ENCODE assay signal across 20 mouse cellular contexts in genomic region chr10:63422736-63422992, GRCm38 (mm10). TPM values are rescaled to one million over a fixed set of nuclear protein-coding genes. Genes with fewer than 3 reads are reported as not detected.
DNase-seq lines count a peak whose midpoint lies in the region; ATAC-seq and TF ChIP-seq lines count a peak whose summit lies in the region.
"Had no signal": no experiment of that assay in that cellular context is flagged by ENCODE, and none has a peak within 500 bp of the region (broad histone marks: within the 10 kb centered on the region; RNA-seq: fewer than 3 reads in every experiment).

No protein-coding gene starts in this region.

- no peaks in the 10 kb centered on the region for H3K9me3 ChIP-seq in heart, embryonic 12.5 days (replicated peaks)
- no peaks in the 10 kb centered on the region for H3K9me3 ChIP-seq in liver, embryonic 12.5 days (replicated peaks)
- H3K9me3 ChIP-seq in liver, postnatal 0 days (ENCODE audit: low read length), result no peaks in the 10 kb centered on the region
- H3K9me3 ChIP-seq in liver, embryonic 15.5 days (replicated peaks), result no peaks in the 10 kb centered on the region
- H3K9me3 ChIP-seq: forebrain, embryonic 15.5 days; midbrain, embryonic 15.5 days had no signal

- TF ChIP-seq EP300 in liver, postnatal 0 days (IDR thresholded peaks at IDR 0.05; ENCODE audit: low read depth), result no peak

- H3K4me3 ChIP-seq in heart, embryonic 12.5 days, result no peak overlapping the region
- H3K4me3 ChIP-seq in liver, embryonic 12.5 days, result no peak overlapping the region
- no peak overlapping the region for H3K4me3 ChIP-seq in liver, postnatal 0 days (ENCODE audit: low read depth, low read length)
- no peak overlapping the region for H3K4me3 ChIP-seq in liver, embryonic 15.5 days (replicated peaks)
- H3K4me3 ChIP-seq: forebrain, embryonic 15.5 days; midbrain, embryonic 15.5 days had no signal

- no peak for TF ChIP-seq CTCF in liver, postnatal 0 days (IDR thresholded peaks at IDR 0.05; ENCODE audit: low read depth)

- peak; percentile 48 for DNase-seq in heart, adult 11 months
- DNase-seq in liver, postnatal 0 days, result no peak
- peak; percentile 50 for DNase-seq in ES-CJ7 (ENCODE audit: low read depth, low spot score)
- no peak for DNase-seq in gastrocnemius, postnatal 36 days
- DNase-seq: cerebellum, adult 9-10 months; embryo, embryonic 11 days had no signal

- H3K4me1 ChIP-seq in heart, embryonic 12.5 days (replicated peaks), result no peaks in the 10 kb centered on the region
- peaks cover 25% of the 10 kb centered on the region for H3K4me1 ChIP-seq in liver, embryonic 12.5 days
- H3K4me1 ChIP-seq in liver, postnatal 0 days (ENCODE audit: insufficient read depth), result peaks cover 3% of the 10 kb centered on the region; the same call in 1 of the 2 replicates
- peaks cover 20% of the 10 kb centered on the region for H3K4me1 ChIP-seq in liver, embryonic 15.5 days (replicated peaks)
- H3K4me1 ChIP-seq: forebrain, embryonic 15.5 days; midbrain, embryonic 15.5 days had no signal

- intact Hi-C loops in gastrocnemius, postnatal 36 days (cut with DNase I), result loop anchor here (5.0 kb wide), 1 partner anchor 150 kb away; no protein-coding TSS in a partner anchor

- H3K4me2 ChIP-seq in heart, embryonic 12.5 days, result no peak overlapping the region
- H3K4me2 ChIP-seq in liver, embryonic 12.5 days, result no peak overlapping the region
- no peak overlapping the region for H3K4me2 ChIP-seq in liver, postnatal 0 days (ENCODE audit: low read depth, low read length)
- no peak overlapping the region for H3K4me2 ChIP-seq in liver, embryonic 15.5 days
- H3K4me2 ChIP-seq: forebrain, embryonic 15.5 days; midbrain, embryonic 15.5 days had no signal

- no peaks in the 10 kb centered on the region for H3K36me3 ChIP-seq in heart, embryonic 12.5 days
- no peaks in the 10 kb centered on the region for H3K36me3 ChIP-seq in liver, embryonic 12.5 days
- H3K36me3 ChIP-seq in liver, postnatal 0 days (replicated peaks; ENCODE audit: insufficient read depth, low read length), result no peaks in the 10 kb centered on the region
- no peaks in the 10 kb centered on the region for H3K36me3 ChIP-seq in liver, embryonic 15.5 days (replicated peaks)
- H3K36me3 ChIP-seq: forebrain, embryonic 15.5 days; midbrain, embryonic 15.5 days had no signal

- H3K27ac ChIP-seq in heart, embryonic 12.5 days (ENCODE audit: poor library complexity, severe bottlenecking), result no peak overlapping the region
- H3K27ac ChIP-seq in liver, embryonic 12.5 days, result 0 out of 2 replicates have a peak overlapping the region, but pooled peaks have one; percentile 81
- H3K27ac ChIP-seq in liver, postnatal 0 days (ENCODE audit: low read depth), result no peak overlapping the region
- 0 out of 2 replicates have a peak overlapping the region, but pooled peaks have one; percentile 68 for H3K27ac ChIP-seq in liver, embryonic 15.5 days (replicated peaks)
- H3K27ac ChIP-seq: forebrain, embryonic 15.5 days; midbrain, embryonic 15.5 days had no signal

- 81% methylated on average over 5 of the region's 5 CpGs for WGBS in heart, embryonic 12.5 days
- 80% methylated on average over 5 of the region's 5 CpGs for WGBS in liver, embryonic 12.5 days (ENCODE audit: insufficient replicate concordance)
- WGBS in liver, postnatal 0 days (ENCODE audit: insufficient replicate concordance), result 79% methylated on average over 5 of the region's 5 CpGs
- 72% methylated on average over 5 of the region's 5 CpGs for WGBS in liver, embryonic 15.5 days (ENCODE audit: insufficient replicate concordance)

- H3K9ac ChIP-seq in heart, embryonic 12.5 days, result no peak overlapping the region
- no peak overlapping the region for H3K9ac ChIP-seq in liver, embryonic 12.5 days
- no peak overlapping the region for H3K9ac ChIP-seq in liver, postnatal 0 days (replicated peaks)
- no peak overlapping the region for H3K9ac ChIP-seq in liver, embryonic 15.5 days
- H3K9ac ChIP-seq: forebrain, embryonic 15.5 days; midbrain, embryonic 15.5 days had no signal

- ATAC-seq in heart, embryonic 12.5 days (ENCODE audit: insufficient number of reproducible peaks, low FRiP score), result no peak
- no peak for ATAC-seq in liver, embryonic 12.5 days
- no peak for ATAC-seq in liver, postnatal 0 days
- ATAC-seq in liver, embryonic 15.5 days (ENCODE audit: insufficient read depth), result no peak
- ATAC-seq: forebrain, embryonic 15.5 days; hindbrain, embryonic 16.5 days; midbrain, embryonic 15.5 days had no signal

- no peaks in the 10 kb centered on the region for H3K27me3 ChIP-seq in heart, embryonic 12.5 days (replicated peaks)
- H3K27me3 ChIP-seq in liver, embryonic 12.5 days (replicated peaks), result no peaks in the 10 kb centered on the region; the same call in 1 of the 2 replicates
- no peaks in the 10 kb centered on the region for H3K27me3 ChIP-seq in liver, postnatal 0 days (ENCODE audit: insufficient read depth, low read length)
- no peaks in the 10 kb centered on the region for H3K27me3 ChIP-seq in liver, embryonic 15.5 days
- H3K27me3 ChIP-seq: forebrain, embryonic 15.5 days; midbrain, embryonic 15.5 days had no signal

RNA-seq across cellular contexts. Expression of gene Gm7075, which starts 1.1 kb away (rescaled TPM):
- polyA plus RNA-seq in heart, embryonic 12.5 days (2016; fragmentation: Nextera tagmentation; extraction: Ambion mirVana), result 0.53 TPM in 1 of 2 replicates, not detected in the other
- not detected in 2 replicates for polyA plus RNA-seq in liver, embryonic 12.5 days (2016; fragmentation: Nextera tagmentation; extraction: Ambion mirVana)
- polyA plus RNA-seq in liver, postnatal 0 days (2015; fragmentation: Nextera tagmentation; extraction: Ambion mirVana), result not detected in 2 replicates
- not detected in 2 replicates for polyA plus RNA-seq in liver, embryonic 15.5 days (2015; fragmentation: Nextera tagmentation; extraction: Ambion mirVana)
- total RNA-seq in gastrocnemius, postnatal 36 days (2021), result not detected
- total RNA-seq: adrenal gland, postnatal 14 days; gastrocnemius, adult 18-20 months; layer of hippocampus, postnatal 25 days; left cerebral cortex, postnatal 25 days; liver, adult 2 months had no signal
- polyA plus RNA-seq: forebrain, embryonic 15.5 days; hindbrain, embryonic 16.5 days; large intestine, adult 2 months; liver, adult 2 months; midbrain, embryonic 15.5 days; neural tube, embryonic 14.5 days; stomach, embryonic 16.5 days had no signal

RNA-seq across cellular contexts. Expression of gene Ctnna3, which starts 7.2 kb away (rescaled TPM):
- polyA plus RNA-seq in heart, embryonic 12.5 days (2016; fragmentation: Nextera tagmentation; extraction: Ambion mirVana), result 24.0 and 27.3 TPM in 2 replicates
- 0.05 and 0.08 TPM in 2 replicates for polyA plus RNA-seq in liver, embryonic 12.5 days (2016; fragmentation: Nextera tagmentation; extraction: Ambion mirVana)
- 0.05 TPM in 1 of 2 replicates, not detected in the other for polyA plus RNA-seq in liver, postnatal 0 days (2015; fragmentation: Nextera tagmentation; extraction: Ambion mirVana)
- polyA plus RNA-seq in liver, embryonic 15.5 days (2015; fragmentation: Nextera tagmentation; extraction: Ambion mirVana), result 0.03 and 0.12 TPM in 2 replicates
- 10 to 100 TPM; 17.1 to 18.3 TPM for total RNA-seq in gastrocnemius, postnatal 36 days (2021)
- polyA plus RNA-seq: liver, adult 2 months had no signal

RNA-seq across cellular contexts. Expression of gene Dnajc12, which starts 40.4 kb away (rescaled TPM):
- polyA plus RNA-seq in heart, embryonic 12.5 days (2016; fragmentation: Nextera tagmentation; extraction: Ambion mirVana), result 7.7 and 8.2 TPM in 2 replicates
- polyA plus RNA-seq in liver, embryonic 12.5 days (2016; fragmentation: Nextera tagmentation; extraction: Ambion mirVana), result 13.0 and 14.2 TPM in 2 replicates
- 14.8 and 15.4 TPM in 2 replicates for polyA plus RNA-seq in liver, postnatal 0 days (2015; fragmentation: Nextera tagmentation; extraction: Ambion mirVana)
- polyA plus RNA-seq in liver, embryonic 15.5 days (2015; fragmentation: Nextera tagmentation; extraction: Ambion mirVana), result 14.8 and 16.7 TPM in 2 replicates
- total RNA-seq in gastrocnemius, postnatal 36 days (2021), result 10 to 100 TPM; 17.2 to 17.3 TPM

RNA-seq across cellular contexts. Expression of gene Sirt1, which starts 41.2 kb away (rescaled TPM):
- polyA plus RNA-seq in heart, embryonic 12.5 days (2016; fragmentation: Nextera tagmentation; extraction: Ambion mirVana), result 4.7 and 4.8 TPM in 2 replicates
- polyA plus RNA-seq in liver, embryonic 12.5 days (2016; fragmentation: Nextera tagmentation; extraction: Ambion mirVana), result 6.0 and 7.5 TPM in 2 replicates
- polyA plus RNA-seq in liver, postnatal 0 days (2015; fragmentation: Nextera tagmentation; extraction: Ambion mirVana), result 2.8 and 3.1 TPM in 2 replicates
- polyA plus RNA-seq in liver, embryonic 15.5 days (2015; fragmentation: Nextera tagmentation; extraction: Ambion mirVana), result 3.1 and 3.5 TPM in 2 replicates
- total RNA-seq in gastrocnemius, postnatal 36 days (2021), result 1 to 10 TPM; 7.5 to 8.3 TPM

Comparison
In these comparisons a context has a peak if more than half of its experiments do, and no peak if none do; other contexts are left out.
1. H3K27ac ChIP-seq: peak in liver, embryonic 12.5 days (single experiment) and liver, embryonic 15.5 days (single experiment); none in heart, embryonic 12.5 days (single experiment) and liver, postnatal 0 days (single experiment).
2. DNase-seq: peak in heart, adult 11 months (single experiment) and ES-CJ7 (single experiment); none in liver, postnatal 0 days (single experiment) and gastrocnemius, postnatal 36 days (0 of 2).
3. RNA of gene Ctnna3, which starts 7.2 kb away (polyA plus RNA-seq): 24.0 to 27.3 TPM in heart, embryonic 12.5 days; 0.05 to 0.08 TPM in liver, embryonic 12.5 days, 0.03 to 0.12 TPM in liver, embryonic 15.5 days and 0.05 TPM in liver, postnatal 0 days; every median in the first group is over 10 times any median in the second.